Mouse (Mus musculus) neural tube, embryonic 11.5 days (tissue): ENCODE measurements around the gene Clba1. TPM values are rescaled to one million over a fixed set of nuclear protein-coding genes. Genes with fewer than 3 reads are reported as not detected.

Experiments
- ATAC-seq: fragments of 200-750 bp; cut with Nextera tagmentation; 2 replicates; pipeline ENCODE4 v1.8.0; 2017; ENCODE audit warnings: moderate number of reproducible peaks, mild to moderate bottlenecking, moderate TSS enrichment, moderate library complexity; ENCODE audit not compliant: insufficient read depth, low FRiP score, low TSS enrichment
- DNase-seq: peaks from one replicate; pipeline ENCODE4 v3.0.0-alpha.2; 2015; ENCODE audit warnings: low spot score
- H3K27ac ChIP-seq: fragments of 300-500 bp; sonication (generic); 2 replicates; pipeline ENCODE4 v1.5.1; 2014; ENCODE audit warnings: low read depth, mild to moderate bottlenecking, low read length
- H3K27me3 ChIP-seq: fragments of 300-500 bp; sonication (generic); 2 replicates; pipeline ENCODE4 v1.6.1; 2014; ENCODE audit warnings: mild to moderate bottlenecking, low read length, mixed read lengths; ENCODE audit not compliant: control insufficient read depth, insufficient read depth
- H3K36me3 ChIP-seq: fragments of 300-500 bp; sonication (generic); 2 replicates; pipeline ENCODE4 v1.6.1; 2014; ENCODE audit warnings: mild to moderate bottlenecking, low read length, moderate library complexity, mixed read lengths; ENCODE audit not compliant: control insufficient read depth, insufficient read depth
- H3K4me1 ChIP-seq: fragments of 300-500 bp; sonication (generic); 2 replicates; pipeline ENCODE4 v1.6.1; 2014; ENCODE audit warnings: low read length, mixed read lengths; ENCODE audit not compliant: control insufficient read depth, insufficient read depth
- H3K4me2 ChIP-seq: fragments of 300-500 bp; sonication (generic); 2 replicates; pipeline ENCODE4 v1.6.1; 2014; ENCODE audit warnings: low read depth, mild to moderate bottlenecking, moderate library complexity
- H3K4me3 ChIP-seq: fragments of 300-500 bp; sonication (generic); 2 replicates; pipeline ENCODE4 v1.5.1; 2014; ENCODE audit warnings: low read depth, low read length
- H3K9ac ChIP-seq: fragments of 300-500 bp; sonication (generic); 2 replicates; pipeline ENCODE4 v1.6.1; 2014; ENCODE audit warnings: mild to moderate bottlenecking, low read length
- H3K9me3 ChIP-seq: fragments of 300-500 bp; sonication (generic); 2 replicates; pipeline ENCODE4 v1.6.1; 2016; ENCODE audit warnings: low read length; ENCODE audit not compliant: control insufficient read depth
- WGBS: fragments of 180-500 bp; shearing (Covaris S2); extraction: QIAGEN DNeasy Blood & Tissue Kit; methylation state at CpG from one replicate; pipeline ENCODE4 v1.1.7; 2014; 5-methylcytosine and 5-hydroxymethylcytosine counted together
- polyA plus RNA-seq: library from polyadenylated mRNA; unstranded; fragments of >200 nt; fragmentation: Nextera tagmentation; extraction: Ambion mirVana; gene quantifications from 2 replicates; pipeline ENCODE4 v1.2.1, GENCODE M21; 2014

Clba1 gene
- polyA plus RNA-seq, 1 experiment from 2014 or later: 14.0 TPM

DNA sequence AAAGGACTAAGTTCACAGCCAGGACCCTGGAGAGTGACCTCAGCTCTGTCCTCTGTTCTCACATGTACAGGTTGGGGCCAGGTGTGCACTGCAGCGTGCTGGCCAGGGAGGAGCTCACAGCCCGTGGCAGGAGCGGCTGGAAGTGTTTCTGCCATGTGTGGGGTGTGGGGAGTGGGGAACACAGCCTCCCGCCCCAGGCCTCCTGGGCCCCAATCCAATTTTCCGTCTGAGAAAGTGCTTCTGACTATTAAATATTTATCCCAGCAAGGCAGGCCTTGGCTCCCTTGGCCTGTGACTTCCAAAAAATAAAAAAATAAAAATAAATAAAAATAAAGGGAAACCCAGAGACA is 10.4 kb upstream of the Clba1 start:
- 48% methylated on average over 5 of the region's 5 CpGs for WGBS
- peaks cover 9% of the 10 kb centered on the region; the same call in 1 of the 2 replicates for H3K4me1 ChIP-seq
- H3K36me3 ChIP-seq: no peaks in the 10 kb centered on the region
- peaks cover 13% of the 10 kb centered on the region for H3K27me3 ChIP-seq
- ATAC-seq (no peak), DNase-seq (no peak)
- no peak overlapping the region for H3K9ac ChIP-seq
- no peak overlapping the region for H3K4me2 ChIP-seq
- no peaks in the 10 kb centered on the region for H3K9me3 ChIP-seq
- no peak overlapping the region for H3K4me3 ChIP-seq
- no peak overlapping the region for H3K27ac ChIP-seq

DNA sequence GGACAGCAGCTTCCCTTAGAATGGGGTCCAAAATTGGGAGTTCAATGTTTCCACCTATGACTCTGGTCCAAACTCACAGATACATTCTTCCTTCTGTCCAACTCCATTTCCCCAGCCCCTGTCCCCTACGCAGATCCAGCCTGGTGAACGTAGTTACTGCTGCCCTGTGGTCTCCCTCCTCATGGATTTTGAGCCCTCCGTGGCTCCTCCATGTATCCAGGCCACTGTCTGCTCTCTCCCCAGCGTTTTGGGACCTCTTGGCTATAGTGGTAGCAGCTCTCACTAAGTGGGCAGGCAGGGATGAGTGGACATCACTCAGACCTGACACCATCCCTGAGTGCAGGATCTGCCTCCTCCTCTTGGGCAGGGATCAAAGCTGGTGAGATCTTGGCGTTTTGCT is 10.0 kb upstream of the Clba1 start:
- peaks cover 13% of the 10 kb centered on the region for H3K27me3 ChIP-seq
- ATAC-seq (no peak), DNase-seq (no peak)
- no peak overlapping the region for H3K4me2 ChIP-seq
- H3K9ac ChIP-seq: no peak overlapping the region
- no peak overlapping the region for H3K4me3 ChIP-seq
- no peak overlapping the region for H3K27ac ChIP-seq
- WGBS: 72% methylated on average over 5 of the region's 5 CpGs
- H3K9me3 ChIP-seq: no peaks in the 10 kb centered on the region
- peaks cover 9% of the 10 kb centered on the region; the same call in 1 of the 2 replicates for H3K4me1 ChIP-seq
- no peaks in the 10 kb centered on the region for H3K36me3 ChIP-seq

DNA sequence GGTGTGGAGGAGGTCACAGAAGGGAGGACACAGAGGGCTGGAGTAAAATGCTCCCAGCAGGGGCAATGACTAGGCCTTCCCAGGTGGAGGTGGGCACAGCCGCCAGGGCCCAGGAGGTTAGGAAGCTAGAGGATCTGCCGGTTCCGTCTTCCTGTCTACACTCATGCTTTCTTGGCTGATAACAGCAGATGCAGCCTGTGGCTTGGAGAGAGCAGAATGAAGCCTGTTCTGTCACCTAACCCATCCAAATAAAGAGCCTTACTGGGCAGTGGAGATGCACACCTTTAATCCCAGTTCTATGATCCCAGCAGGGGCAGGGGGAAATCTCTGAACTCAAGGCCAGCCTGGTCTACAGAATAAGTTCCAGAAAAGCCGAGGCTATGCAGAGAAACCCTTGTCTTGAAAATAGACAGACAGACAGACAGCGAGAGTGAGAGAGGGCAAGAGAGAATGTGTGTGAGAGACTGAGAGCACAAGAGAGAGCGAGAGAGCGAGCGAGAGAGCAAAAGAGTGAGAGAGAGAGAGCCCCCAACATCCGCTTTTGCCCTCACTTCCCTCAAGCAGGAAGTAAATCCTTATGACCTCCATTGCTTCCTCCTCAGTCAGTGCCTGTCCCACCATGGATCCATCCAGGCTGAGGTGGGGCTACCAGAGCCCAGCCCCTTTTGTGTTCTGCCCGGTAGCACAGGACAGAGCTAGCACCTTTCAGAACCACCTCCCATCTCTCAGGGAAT is 9.3 kb upstream of the Clba1 start:
- Histone ChIP-seq H3K36me3 (no peaks in the 10 kb centered on the region), H3K27me3 (peaks cover 13% of the 10 kb centered on the region), H3K4me1 (0 out of 2 replicates have a peak, but pooled peaks cover 6% of the 10 kb centered on the region), H3K4me2 (no peak overlapping the region), H3K4me3 (no peak overlapping the region), H3K9me3 (no peaks in the 10 kb centered on the region), H3K27ac (no peak overlapping the region), H3K9ac (no peak overlapping the region)
- no peak for ATAC-seq
- DNase-seq: no peak
- 84% methylated on average over 10 of the region's 10 CpGs for WGBS

DNA sequence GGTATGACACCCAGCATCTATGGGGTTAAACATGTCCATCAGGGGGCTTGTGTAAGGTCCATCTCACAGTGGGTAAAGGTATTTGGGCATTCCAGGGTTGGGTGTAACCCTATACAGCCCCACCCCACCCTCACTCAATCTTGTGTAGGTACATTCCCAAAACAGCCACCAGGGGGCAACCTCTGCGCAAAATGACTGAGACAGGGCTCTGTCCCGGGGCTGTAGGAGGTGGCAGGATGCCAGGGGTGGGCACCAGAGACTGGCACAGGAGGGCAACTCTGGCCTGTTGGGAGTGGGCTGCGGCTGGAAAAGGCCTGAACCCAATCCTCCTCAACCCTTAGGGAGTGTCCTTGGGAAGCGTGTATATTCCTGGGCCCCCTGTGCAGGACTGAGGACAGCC is 8.3 kb upstream of the Clba1 start:
- H3K4me3 ChIP-seq: no peak overlapping the region
- H3K27me3 ChIP-seq: peaks cover 13% of the 10 kb centered on the region
- H3K9me3 ChIP-seq: no peaks in the 10 kb centered on the region
- ATAC-seq (peak; percentile 46), DNase-seq (peak; percentile 75)
- 9% methylated on average over 4 of the region's 4 CpGs for WGBS
- no peak overlapping the region for H3K9ac ChIP-seq
- H3K4me1 ChIP-seq: 0 out of 2 replicates have a peak, but pooled peaks cover 6% of the 10 kb centered on the region
- H3K36me3 ChIP-seq: no peaks in the 10 kb centered on the region
- H3K27ac ChIP-seq: no peak overlapping the region
- H3K4me2 ChIP-seq: no peak overlapping the region

DNA sequence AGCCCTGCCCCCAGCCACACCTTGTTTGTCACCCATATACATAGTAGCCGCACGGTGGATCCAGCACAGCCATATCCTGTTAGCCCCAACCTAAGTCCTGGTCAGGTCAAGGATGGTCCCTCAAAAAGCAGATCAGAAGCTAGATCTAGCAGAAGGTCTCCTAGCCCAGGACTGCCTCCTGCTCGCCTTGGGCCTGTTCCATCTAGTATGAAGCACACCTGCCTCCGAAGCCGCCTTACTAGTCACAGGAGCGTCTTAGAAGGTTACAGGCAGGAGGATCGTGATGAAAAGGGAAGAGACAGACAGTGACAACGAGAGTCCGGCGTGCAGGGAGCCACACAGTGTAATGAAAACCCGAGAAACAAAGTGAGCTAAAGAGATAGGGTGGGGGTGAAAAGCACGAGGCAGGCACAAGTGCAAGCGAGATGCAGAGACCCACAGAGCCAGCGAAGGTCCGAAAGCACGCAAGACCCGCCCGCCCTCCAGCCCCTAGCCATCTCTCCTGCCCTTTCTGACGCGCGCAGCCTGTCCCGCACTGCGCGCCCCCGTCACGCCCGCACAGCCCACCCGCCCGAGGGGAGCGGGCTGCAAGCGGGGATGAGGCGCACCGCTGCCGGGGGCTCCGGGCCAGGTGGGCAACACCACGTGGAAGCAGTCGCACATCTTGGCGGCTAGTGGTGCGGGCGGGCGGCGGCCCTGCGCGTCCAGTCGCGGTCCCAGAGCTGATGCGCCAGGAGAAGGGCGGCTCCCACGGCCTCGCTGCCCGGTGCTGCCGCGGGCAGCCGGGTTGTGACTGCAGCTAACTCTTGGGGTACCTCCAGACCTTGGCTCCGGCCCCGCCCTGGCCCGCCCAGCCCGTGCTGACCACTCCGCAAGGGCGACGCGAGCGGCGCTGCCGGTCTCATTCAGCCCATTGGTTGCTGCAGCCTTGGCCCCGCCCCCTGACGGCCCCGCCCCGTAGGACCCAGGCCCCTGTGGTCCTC is 6.6 kb upstream of the Clba1 start, which contains the start of gene Ahnak2:
Ahnak2 (minus strand) TSS at position 794 of the 983 bp plus-strand sequence.
- no peaks in the 10 kb centered on the region for H3K36me3 ChIP-seq
- H3K4me3 ChIP-seq: peak within 1 kb of the TSS; percentile 52
- ATAC-seq (peak; percentile 82), DNase-seq (peak; percentile 79)
- no peak within 1 kb of the TSS for H3K27ac ChIP-seq
- peak within 1 kb of the TSS; percentile 100 for H3K4me2 ChIP-seq
- H3K9ac ChIP-seq: peak within 1 kb of the TSS; percentile 58
- 6% methylated on average over 55 of the region's 69 CpGs for WGBS
- H3K4me1 ChIP-seq: 0 out of 2 replicates have a peak, but pooled peaks cover 6% of the 10 kb centered on the region
- no peaks in the 10 kb centered on the region for H3K9me3 ChIP-seq
- peaks cover 13% of the 10 kb centered on the region for H3K27me3 ChIP-seq

DNA sequence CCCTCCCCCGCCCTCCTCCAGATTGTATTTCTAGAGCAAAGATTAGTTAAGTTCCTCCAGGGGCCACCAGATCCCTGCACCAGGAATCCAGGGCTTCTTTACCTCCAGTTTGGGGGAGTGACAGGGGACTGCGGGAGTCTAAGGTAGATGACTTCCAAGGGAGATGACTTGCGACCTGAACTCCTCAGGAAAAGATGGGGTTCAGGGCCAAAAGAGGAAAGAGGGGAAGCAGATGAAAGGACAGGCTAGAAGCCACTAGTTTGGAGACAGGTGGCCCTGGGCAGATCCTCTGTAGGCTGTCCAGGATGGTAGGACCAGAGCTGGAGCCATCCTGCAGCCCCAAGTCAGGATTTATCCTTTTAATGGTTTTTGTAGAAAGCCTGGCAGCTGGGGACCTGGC is 5.8 kb upstream of the Clba1 start:
- 16% methylated on average over 3 of the region's 3 CpGs for WGBS
- Histone ChIP-seq H3K9ac (no peak overlapping the region), H3K4me1 (0 out of 2 replicates have a peak, but pooled peaks cover 6% of the 10 kb centered on the region), H3K4me3 (no peak overlapping the region), H3K4me2 (no peak overlapping the region), H3K27ac (no peak overlapping the region), H3K9me3 (no peaks in the 10 kb centered on the region), H3K36me3 (no peaks in the 10 kb centered on the region), H3K27me3 (peaks cover 13% of the 10 kb centered on the region)
- DNase-seq (no peak), ATAC-seq (no peak)

DNA sequence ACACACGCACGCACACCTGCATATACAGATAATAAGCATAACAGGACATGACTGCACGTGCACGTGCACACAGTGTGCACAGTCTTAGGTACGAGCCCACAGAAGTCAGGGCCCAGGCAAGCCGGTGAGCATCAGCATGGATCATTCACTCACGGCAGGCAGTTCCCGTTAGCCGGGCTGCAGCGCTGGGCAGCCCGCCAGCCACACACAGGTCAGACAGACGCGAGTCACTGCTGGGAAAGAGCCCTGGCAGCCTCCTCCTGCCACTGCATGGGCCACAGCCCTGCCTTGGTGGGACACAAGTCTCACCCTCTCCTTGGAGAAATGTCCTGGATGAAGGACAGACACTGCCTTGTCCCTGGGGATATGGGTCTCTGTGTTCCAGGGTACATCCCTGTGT is 4.7 kb upstream of the Clba1 start:
- Histone ChIP-seq H3K9me3 (no peaks in the 10 kb centered on the region), H3K27me3 (peaks cover 13% of the 10 kb centered on the region), H3K4me1 (0 out of 2 replicates have a peak, but pooled peaks cover 6% of the 10 kb centered on the region), H3K27ac (no peak overlapping the region), H3K4me2 (no peak overlapping the region), H3K4me3 (no peak overlapping the region), H3K9ac (no peak overlapping the region), H3K36me3 (no peaks in the 10 kb centered on the region)
- WGBS: 60% methylated on average over 13 of the region's 13 CpGs
- no peak for DNase-seq
- no peak for ATAC-seq

DNA sequence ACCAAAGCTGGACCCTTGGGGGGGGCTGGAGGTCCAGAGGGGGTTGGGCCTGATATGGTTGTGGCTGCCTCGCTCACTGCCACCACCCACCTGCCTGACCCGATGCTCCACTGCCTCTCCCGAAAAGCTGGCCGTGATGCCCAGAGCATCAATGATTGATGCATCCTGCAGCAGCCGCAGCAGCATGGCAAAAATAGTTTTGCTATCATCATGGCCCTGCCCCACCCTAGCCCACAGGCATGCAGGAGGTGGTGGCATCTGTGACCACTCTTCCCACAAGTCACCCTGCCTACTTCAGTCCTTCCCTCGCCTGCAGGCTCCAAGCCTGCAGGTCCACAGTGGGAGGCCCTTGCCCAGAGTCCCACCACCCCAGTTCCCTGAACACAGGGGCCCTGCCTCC is 2.7 kb upstream of the Clba1 start:
- DNase-seq (no peak), ATAC-seq (no peak)
- peaks cover 8% of the 10 kb centered on the region for H3K27me3 ChIP-seq
- no peak overlapping the region for H3K4me2 ChIP-seq
- no peak overlapping the region for H3K9ac ChIP-seq
- H3K4me1 ChIP-seq: peaks cover 13% of the 10 kb centered on the region; the same call in 1 of the 2 replicates
- H3K36me3 ChIP-seq: no peaks in the 10 kb centered on the region
- 80% methylated on average over 6 of the region's 6 CpGs for WGBS
- no peaks in the 10 kb centered on the region for H3K9me3 ChIP-seq
- H3K4me3 ChIP-seq: no peak overlapping the region
- no peak overlapping the region for H3K27ac ChIP-seq
